Mouse (Mus musculus) lung, adult 2 months (tissue): Measurements from ENCODE around the gene Satb1. TPM values are rescaled to one million over a fixed set of nuclear protein-coding genes. Genes with fewer than 3 reads are reported as not detected.

Experiments
- DNase-seq: peaks from one replicate; pipeline ENCODE4 v3.0.0; 2022
- H3K4me1 ChIP-seq: fragments of 200-500 bp; 2 replicates; pipeline ENCODE4 v1.6.1; 2011; ENCODE audit warnings: low read length; ENCODE audit not compliant: control insufficient read depth, insufficient read depth
- H3K4me3 ChIP-seq: fragments of 200-500 bp; replicated peaks from 2 replicates; pipeline ENCODE3; 2011; ENCODE audit warnings: low read depth, mild to moderate bottlenecking, control low read depth, low read length; ENCODE audit errors: extremely low read depth
- CTCF ChIP-seq: fragments of 200-500 bp; IDR thresholded peaks from 2 replicates; pipeline ENCODE4 v1.5.1; 2011; ENCODE audit warnings: mild to moderate bottlenecking, low read length, control low read depth; ENCODE audit not compliant: insufficient read depth
- POLR2A ChIP-seq: fragments of 200-500 bp; IDR thresholded peaks from 2 replicates; pipeline ENCODE4 v1.6.1; 2011; ENCODE audit warnings: low read depth, mild to moderate bottlenecking, control low read depth, low read length, borderline replicate concordance; ENCODE audit errors: extremely low read depth
- WGBS: fragments of 180-500 bp; shearing (Covaris S2); methylation state at CpG from one replicate; pipeline ENCODE4 v1.1.7; 2018; 5-methylcytosine and 5-hydroxymethylcytosine counted together
- polyA plus RNA-seq: library from polyadenylated mRNA; depleted of rRNA; stranded (reverse); fragments of >200 nt; gene quantifications from 2 replicates; pipeline ENCODE4 v1.2.3, GENCODE M21; 2012

Satb1 gene
- polyA plus RNA-seq, 1 experiment, result 8.4 TPM

DNA sequence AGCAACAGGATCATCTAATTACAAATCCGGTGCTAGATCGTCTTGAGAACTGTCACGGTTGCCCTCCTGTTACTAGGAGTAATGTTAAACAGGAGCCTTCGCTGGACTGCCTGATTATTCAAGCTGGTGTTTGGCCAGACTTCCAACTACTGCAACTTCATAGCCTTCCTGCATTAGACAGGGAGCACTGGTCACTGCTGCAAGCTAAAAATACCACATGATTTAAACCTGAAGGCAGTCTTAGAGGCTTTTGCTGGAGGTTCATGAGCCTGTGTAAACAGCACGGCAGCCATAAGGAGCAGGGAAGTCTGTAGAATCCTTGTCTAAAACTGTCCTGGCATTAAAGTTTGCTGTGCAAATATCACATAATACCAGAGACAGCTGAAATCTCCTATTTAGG, 25.7 kb downstream of the Satb1 start:
- WGBS, result 52% methylated on average over 5 of the region's 5 CpGs
- no peaks in the 10 kb centered on the region; the same call in 1 of the 2 replicates for H3K4me1 ChIP-seq
- H3K4me3 ChIP-seq, result no peak overlapping the region
- no peak for DNase-seq
- TF ChIP-seq CTCF (no peak), POLR2A (no peak)

DNA sequence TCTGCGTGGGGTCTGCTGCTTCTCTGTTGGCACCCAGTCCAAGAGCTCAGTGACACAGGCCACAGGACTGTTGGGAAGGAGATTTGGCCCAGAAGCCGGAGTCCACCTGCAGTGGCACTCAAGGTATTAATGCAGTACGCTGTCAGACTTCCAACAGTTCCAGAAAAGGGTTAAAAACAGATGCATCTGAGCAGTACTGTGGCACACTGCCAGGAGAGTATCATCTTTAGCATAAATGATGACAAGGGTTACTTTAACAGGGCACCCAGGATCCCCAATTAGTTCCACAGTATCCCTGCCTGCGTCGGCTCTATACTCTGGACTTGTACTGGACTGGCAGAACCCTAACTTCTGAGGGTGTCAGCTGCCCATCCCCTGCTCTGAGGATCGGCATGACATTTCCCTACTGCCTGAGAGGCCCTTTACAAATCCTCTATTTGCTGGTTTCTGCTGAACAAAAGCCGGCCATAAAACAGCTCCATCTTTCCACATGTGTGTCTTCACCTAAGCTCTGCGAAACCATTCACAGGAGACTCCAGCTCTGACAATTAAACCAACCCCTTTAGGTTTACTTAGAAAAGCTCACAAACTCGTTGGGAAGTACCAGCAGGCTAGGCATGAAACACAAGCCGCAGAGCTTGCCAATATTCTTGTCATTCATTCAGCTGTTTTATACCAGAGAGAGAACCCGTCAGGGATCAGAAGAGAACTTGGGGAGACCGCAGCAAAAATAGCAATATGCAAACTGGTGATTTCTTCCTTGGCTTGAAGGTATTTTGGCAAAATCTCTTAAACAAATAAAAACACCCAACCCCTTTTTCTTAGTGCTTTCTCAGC, 26.7 kb downstream of the Satb1 start:
- H3K4me3 ChIP-seq, result no peak overlapping the region
- no peak for TF ChIP-seq CTCF
- TF ChIP-seq POLR2A, result no peak
- no peaks in the 10 kb centered on the region; the same call in 1 of the 2 replicates for H3K4me1 ChIP-seq
- no peak for DNase-seq
- 80% methylated on average over 12 of the region's 12 CpGs for WGBS

DNA sequence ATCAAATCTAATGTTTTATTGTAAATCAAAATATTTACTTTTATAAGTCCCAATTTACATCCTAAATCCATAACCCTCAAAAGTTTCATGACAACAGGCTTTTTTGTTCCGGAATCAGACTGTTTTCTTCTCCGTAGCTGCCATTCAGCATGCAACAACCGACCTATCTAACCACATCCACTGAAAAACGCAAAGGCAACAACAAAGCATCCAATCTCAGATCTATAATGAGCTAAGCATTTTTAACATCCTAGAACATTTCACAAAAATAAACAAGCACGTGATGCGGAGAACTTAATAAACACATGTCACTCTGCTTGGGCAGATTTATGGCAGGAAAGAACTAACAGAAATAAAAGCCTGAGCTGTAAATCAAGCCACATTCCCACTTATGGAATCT, 32.9 kb downstream of the Satb1 start:
- DNase-seq, result no peak
- H3K4me3 ChIP-seq, result no peak overlapping the region
- TF ChIP-seq POLR2A (no peak), CTCF (no peak)
- WGBS, result 57% methylated on average over 6 of the region's 6 CpGs
- no peaks in the 10 kb centered on the region for H3K4me1 ChIP-seq

DNA sequence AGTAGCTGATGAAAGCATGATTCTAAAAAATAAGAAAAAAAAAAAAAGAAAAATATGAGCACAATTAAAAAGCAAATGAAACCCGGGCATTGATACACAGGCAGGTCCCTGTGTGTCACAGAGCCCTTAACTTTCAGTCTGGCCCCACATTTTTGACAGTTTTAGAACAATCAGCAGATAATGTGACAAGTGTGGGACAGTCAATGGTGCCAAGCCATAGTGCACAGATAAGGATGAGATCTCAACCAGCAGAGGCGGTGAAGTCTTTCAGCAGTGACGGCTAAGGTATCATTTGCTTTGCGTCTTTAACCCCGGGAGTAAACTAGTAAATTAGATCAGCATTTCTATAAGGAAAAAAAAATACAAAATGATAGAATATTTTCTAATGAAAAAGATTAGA, 36.6 kb downstream of the Satb1 start:
- no peak for DNase-seq
- TF ChIP-seq POLR2A (no peak), CTCF (no peak)
- 95% methylated on average over 5 of the region's 5 CpGs for WGBS

DNA sequence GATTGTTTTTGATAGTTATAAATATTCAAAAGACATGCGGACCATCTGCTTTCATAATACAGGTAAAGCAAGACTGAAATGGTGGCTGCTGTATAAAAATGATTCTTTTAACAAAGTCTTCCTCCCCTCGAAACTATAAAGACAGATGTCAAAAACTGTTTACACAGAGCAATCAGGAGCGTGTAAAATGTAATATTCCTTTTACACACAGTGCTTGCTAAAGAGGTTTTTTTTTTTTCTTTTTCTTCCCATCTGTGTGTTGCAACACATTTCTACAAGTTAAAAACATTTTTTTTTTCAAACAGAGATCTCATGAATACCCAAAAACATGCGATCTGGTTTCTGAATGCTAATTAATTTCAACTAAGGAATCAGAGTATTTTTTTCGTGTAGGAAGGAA, 41.9 kb downstream of the Satb1 start:
- 76% methylated on average over 5 of the region's 5 CpGs for WGBS
- no peak for TF ChIP-seq CTCF
- TF ChIP-seq POLR2A, result no peak
- Histone ChIP-seq H3K4me3 (no peak overlapping the region), H3K4me1 (no peaks in the 10 kb centered on the region)
- no peak for DNase-seq

More for the DNA sequence above, 36.6 kb downstream of the Satb1 start:
- no peak overlapping the region for H3K4me3 ChIP-seq
- no peaks in the 10 kb centered on the region for H3K4me1 ChIP-seq

DNA sequence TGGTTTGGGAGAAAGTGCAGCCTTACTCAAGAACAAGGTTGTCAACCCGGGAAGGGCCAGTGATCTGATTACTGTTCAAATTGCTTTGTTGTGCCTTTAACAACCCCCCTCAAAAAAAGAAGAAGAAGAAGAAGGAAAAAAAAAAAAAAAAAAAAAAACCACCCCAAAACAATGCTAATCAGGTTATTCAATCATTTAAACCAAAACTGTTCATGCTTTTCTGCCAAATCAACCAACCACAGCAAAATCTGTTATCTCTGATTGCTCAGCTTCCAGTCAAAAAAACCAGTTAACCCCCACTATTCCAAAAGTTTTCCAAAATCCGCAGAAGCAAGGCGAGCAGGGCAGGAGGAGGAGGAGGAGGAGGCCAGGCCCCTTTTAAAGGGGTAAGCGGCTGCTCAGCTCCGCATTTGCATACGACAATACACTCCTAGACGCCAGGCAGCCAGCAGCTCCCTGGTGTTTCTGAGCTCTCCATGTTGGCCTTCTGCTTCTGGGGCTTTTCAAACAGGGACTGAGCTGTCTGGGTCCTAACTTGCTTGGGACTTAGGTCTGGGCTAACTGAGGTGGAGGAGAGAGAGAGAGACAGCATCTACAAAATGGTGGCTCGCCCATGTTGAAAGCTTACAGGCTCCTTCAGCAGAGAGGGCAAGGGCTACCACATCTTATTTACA, 42.6 kb downstream of the Satb1 start:
- DNase-seq, result no peak
- WGBS, result 56% methylated on average over 8 of the region's 8 CpGs
- TF ChIP-seq CTCF (no peak), POLR2A (no peak)
- no peak overlapping the region for H3K4me3 ChIP-seq
- no peaks in the 10 kb centered on the region for H3K4me1 ChIP-seq

DNA sequence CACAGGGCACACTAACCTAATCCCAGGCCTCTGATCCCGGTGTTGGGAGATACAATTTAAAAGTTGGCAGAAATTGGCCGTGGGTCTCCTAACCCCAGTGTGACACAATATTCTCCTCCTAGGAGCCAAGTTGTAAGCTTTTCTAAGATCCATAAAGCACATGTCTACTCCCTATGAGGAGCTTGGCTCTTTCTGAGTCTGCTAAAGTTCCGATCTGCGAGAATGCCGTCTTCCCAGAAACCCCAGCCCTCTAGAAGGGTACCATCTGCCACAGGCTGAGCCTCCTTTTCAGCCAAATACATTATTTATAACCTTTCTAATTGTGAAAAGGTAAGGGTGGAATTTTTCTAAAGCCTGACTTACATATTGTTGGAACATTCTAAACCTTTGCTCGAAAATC, 43.3 kb downstream of the Satb1 start:
- 80% methylated on average over 6 of the region's 6 CpGs for WGBS
- DNase-seq, result no peak
- no peak overlapping the region for H3K4me3 ChIP-seq
- no peaks in the 10 kb centered on the region for H3K4me1 ChIP-seq
- TF ChIP-seq POLR2A (no peak), CTCF (no peak)

DNA sequence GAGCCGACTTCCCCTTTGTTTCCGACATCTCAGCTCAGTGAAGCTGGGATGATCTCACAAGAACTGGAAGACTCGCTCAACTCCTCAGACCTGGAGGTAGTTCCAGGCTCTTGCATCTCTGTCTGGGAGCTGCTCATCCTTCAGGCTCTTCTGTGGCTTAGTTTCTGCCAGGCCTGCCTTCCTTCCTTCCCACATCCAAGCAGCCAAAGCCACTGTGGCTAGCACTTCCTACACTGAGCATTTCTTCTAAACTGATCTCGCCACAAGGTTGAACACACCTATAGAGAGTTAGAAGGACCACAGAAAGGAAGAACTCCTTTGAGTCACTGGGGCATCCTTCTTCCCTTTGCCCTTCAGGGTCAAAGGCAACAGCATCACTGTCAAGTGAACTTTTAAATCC, 44.0 kb downstream of the Satb1 start:
- no peak overlapping the region for H3K4me3 ChIP-seq
- WGBS, result 88% methylated on average over 4 of the region's 4 CpGs
- no peaks in the 10 kb centered on the region for H3K4me1 ChIP-seq
- no peak for TF ChIP-seq CTCF
- TF ChIP-seq POLR2A, result no peak
- no peak for DNase-seq

DNA sequence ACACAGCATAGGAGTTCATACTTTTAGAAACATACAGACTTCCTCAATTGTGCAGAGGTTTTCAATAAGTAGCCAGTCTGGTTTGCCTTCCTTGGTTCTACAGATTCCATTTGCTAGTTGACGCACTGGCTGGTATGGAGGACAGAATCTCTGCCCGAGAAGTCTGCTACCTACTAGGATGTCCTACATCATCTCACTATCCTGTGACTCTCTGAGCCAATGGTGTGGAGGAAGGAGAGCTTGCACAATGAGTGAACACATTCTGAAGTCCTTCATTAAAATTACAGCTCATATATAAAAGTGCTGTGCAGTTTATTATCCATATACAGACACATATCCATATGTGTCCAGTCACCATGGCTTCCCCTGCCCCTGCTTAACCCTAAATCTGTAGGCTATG, 45.1 kb downstream of the Satb1 start:
- TF ChIP-seq CTCF (no peak), POLR2A (no peak)
- WGBS, result 83% methylated on average over 2 of the region's 2 CpGs
- DNase-seq, result no peak
- no peak overlapping the region for H3K4me3 ChIP-seq
- no peaks in the 10 kb centered on the region for H3K4me1 ChIP-seq

DNA sequence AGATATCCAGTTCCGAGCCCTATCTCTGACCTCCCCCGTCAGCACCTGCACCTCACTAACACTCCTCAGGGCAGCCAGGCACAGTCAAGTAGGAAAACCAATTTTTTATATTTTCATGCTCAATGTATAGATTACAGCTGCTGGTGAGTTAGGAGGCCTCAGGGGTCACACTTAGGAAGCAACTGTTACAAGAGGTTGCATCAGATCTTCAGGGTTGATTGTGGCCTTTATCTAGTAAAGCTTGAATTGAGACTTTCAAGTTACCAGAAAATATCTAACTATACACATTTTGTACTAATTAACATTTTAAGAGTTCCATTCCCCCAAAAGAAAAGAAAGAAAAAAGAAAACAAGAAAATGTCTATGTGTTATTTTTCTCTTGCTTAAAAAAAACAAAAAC, 47.0 kb downstream of the Satb1 start:
- H3K4me3 ChIP-seq, result no peak overlapping the region
- no peaks in the 10 kb centered on the region for H3K4me1 ChIP-seq
- no peak for TF ChIP-seq CTCF
- no peak for TF ChIP-seq POLR2A
- 87% methylated on average over 2 of the region's 2 CpGs for WGBS
- no peak for DNase-seq
